Mouse (Mus musculus) liver, postnatal 0 days (tissue): ENCODE measurements around the gene Tmem196. TPM values are rescaled to one million over a fixed set of nuclear protein-coding genes. Genes with fewer than 3 reads are reported as not detected.

Source experiments
- ATAC-seq: fragments of 200-750 bp; cut with Nextera tagmentation; 2 replicates; pipeline ENCODE4 v1.8.0; 2017; ENCODE audit warnings: mild to moderate bottlenecking, moderate library complexity
- DNase-seq: peaks from one replicate; pipeline ENCODE4 v3.0.0-alpha.2; 2016
- H3K27ac ChIP-seq: fragments of 300-500 bp; sonication (generic); 2 replicates; pipeline ENCODE4 v1.5.1; 2014; ENCODE audit warnings: antibody characterized with exemption, moderate library complexity, mild to moderate bottlenecking, low read depth
- H3K27me3 ChIP-seq: fragments of 300-500 bp; sonication (generic); 2 replicates; pipeline ENCODE4 v1.6.1; 2014; ENCODE audit warnings: low read length, control low read depth, mixed read lengths; ENCODE audit not compliant: insufficient read depth
- H3K36me3 ChIP-seq: fragments of 300-500 bp; sonication (generic); replicated peaks from 2 replicates; pipeline ENCODE4 v1.6.1; 2014; ENCODE audit warnings: mild to moderate bottlenecking, control low read depth, low read length, moderate library complexity, mixed read lengths; ENCODE audit not compliant: insufficient read depth
- H3K4me1 ChIP-seq: fragments of 300-500 bp; sonication (generic); 2 replicates; pipeline ENCODE4 v1.6.1; 2014; ENCODE audit warnings: antibody characterized with exemption, mild to moderate bottlenecking, control low read depth; ENCODE audit not compliant: insufficient read depth
- H3K4me2 ChIP-seq: fragments of 300-500 bp; sonication (generic); 2 replicates; pipeline ENCODE4 v1.6.1; 2014; ENCODE audit warnings: low read depth, mild to moderate bottlenecking, low read length, moderate library complexity, mixed read lengths
- H3K4me3 ChIP-seq: fragments of 300-500 bp; sonication (generic); 2 replicates; pipeline ENCODE4 v1.5.1; 2014; ENCODE audit warnings: low read depth, low read length
- H3K9ac ChIP-seq: fragments of 300-500 bp; sonication (generic); replicated peaks from 2 replicates; pipeline ENCODE4 v1.6.1; 2014; ENCODE audit warnings: mild to moderate bottlenecking, moderate library complexity
- H3K9me3 ChIP-seq: fragments of 300-500 bp; sonication (generic); 2 replicates; pipeline ENCODE4 v1.6.1; 2016; ENCODE audit warnings: mild to moderate bottlenecking, control low read depth, low read length, mixed read lengths
- CTCF ChIP-seq: sonication (generic); IDR thresholded peaks from 2 replicates; pipeline ENCODE4 v1.5.1; 2016; ENCODE audit warnings: antibody characterized with exemption, low read depth
- EP300 ChIP-seq: IDR thresholded peaks from 2 replicates; pipeline ENCODE4 v1.6.1; 2016; ENCODE audit warnings: antibody characterized with exemption, low read depth, mild to moderate bottlenecking
- WGBS: fragments of 180-500 bp; shearing (Covaris S2); extraction: QIAGEN DNeasy Blood & Tissue Kit; methylation state at CpG from one replicate; pipeline ENCODE4 v1.1.7; 2014; ENCODE audit not compliant: insufficient replicate concordance; 5-methylcytosine and 5-hydroxymethylcytosine counted together
- polyA plus RNA-seq: library from polyadenylated mRNA; unstranded; fragments of >200 nt; fragmentation: Nextera tagmentation; extraction: Ambion mirVana; gene quantifications from 2 replicates; pipeline ENCODE4 v1.2.1, GENCODE M21; 2015

Gene Tmem196
- polyA plus RNA-seq: not detected in 2 replicates

- H3K27ac ChIP-seq: no peak within 1 kb of the TSS
- no peaks in the 10 kb centered on the region for H3K4me1 ChIP-seq
- no peak for ATAC-seq
- H3K9ac ChIP-seq: no peak within 1 kb of the TSS
- DNase-seq: no peak
- H3K36me3 ChIP-seq: no peaks in the 10 kb centered on the region
- 0 out of 2 replicates have a peak within 1 kb of the TSS, but pooled peaks have one; percentile 3 for H3K4me2 ChIP-seq
- WGBS: 3% methylated on average over 25 of the region's 25 CpGs
- peak within 1 kb of the TSS; percentile 6; the same call in 1 of the 2 replicates for H3K4me3 ChIP-seq
- H3K9me3 ChIP-seq: no peaks in the 10 kb centered on the region
- H3K27me3 ChIP-seq: peaks cover 13% of the 10 kb centered on the region
- no peak for TF ChIP-seq EP300
- TF ChIP-seq CTCF: no peak
Observed at GRCm38 (mm10) chr12:119945589-119946310, at the start of gene Tmem196. Gene Tmem196, plus strand, starts transcription at chr12:119945822.

- Histone ChIP-seq H3K27me3 (peaks cover 13% of the 10 kb centered on the region), H3K36me3 (no peaks in the 10 kb centered on the region), H3K9ac (no peak overlapping the region), H3K27ac (no peak overlapping the region), H3K9me3 (no peaks in the 10 kb centered on the region), H3K4me3 (peak overlapping the region; percentile 6; the same call in 1 of the 2 replicates), H3K4me1 (no peaks in the 10 kb centered on the region), H3K4me2 (0 out of 2 replicates have a peak overlapping the region, but pooled peaks have one; percentile 3)
- WGBS: 6% methylated on average over 13 of the region's 14 CpGs
- TF ChIP-seq CTCF (no peak), EP300 (no peak)
- ATAC-seq (no peak), DNase-seq (no peak)
Observed at GRCm38 (mm10) chr12:119946311-119946692, 680 bp downstream of the Tmem196 start.

- Histone ChIP-seq H3K27me3 (no peaks in the 10 kb centered on the region), H3K4me3 (no peak overlapping the region), H3K36me3 (no peaks in the 10 kb centered on the region), H3K27ac (no peak overlapping the region), H3K4me1 (no peaks in the 10 kb centered on the region), H3K9ac (no peak overlapping the region), H3K4me2 (no peak overlapping the region), H3K9me3 (no peaks in the 10 kb centered on the region)
- WGBS: 67% methylated on average over 3 of the region's 3 CpGs
- TF ChIP-seq EP300 (no peak), CTCF (no peak)
- no peak for ATAC-seq
- DNase-seq: no peak
Observed at GRCm38 (mm10) chr12:119957041-119957440, 11.4 kb downstream of the Tmem196 start.

GRCm38 (mm10) chr12:119960730-119961129 is 15.1 kb downstream of the Tmem196 start:
- H3K36me3 ChIP-seq: no peaks in the 10 kb centered on the region
- ATAC-seq (no peak), DNase-seq (no peak)

DNA sequence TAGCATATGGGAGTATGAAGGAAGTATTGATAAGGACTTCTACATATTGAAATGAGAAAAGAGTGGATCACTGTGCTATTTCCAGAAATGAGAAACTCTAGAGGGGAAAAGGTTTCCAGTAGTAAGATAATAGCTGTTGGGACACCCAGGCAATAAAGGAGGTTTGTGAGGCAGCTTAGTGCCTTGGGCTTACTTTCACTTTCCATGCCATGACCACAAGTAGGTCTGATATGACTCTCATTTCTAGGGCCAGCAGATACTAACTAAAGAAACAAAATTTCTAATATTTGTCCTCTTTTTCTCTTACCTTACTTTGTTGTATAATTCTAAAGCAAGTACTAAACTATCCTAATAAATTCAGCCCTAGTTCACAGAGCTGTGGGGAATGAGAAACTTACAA is 19.8 kb downstream of the Tmem196 start:
- H3K27me3 ChIP-seq: no peaks in the 10 kb centered on the region
- no peak overlapping the region for H3K4me3 ChIP-seq
- no peaks in the 10 kb centered on the region for H3K36me3 ChIP-seq
- no peak for TF ChIP-seq EP300
- no peak for TF ChIP-seq CTCF
- no peak overlapping the region for H3K4me2 ChIP-seq
- H3K9ac ChIP-seq: no peak overlapping the region
- H3K9me3 ChIP-seq: no peaks in the 10 kb centered on the region
- no peak overlapping the region for H3K27ac ChIP-seq
- DNase-seq: no peak
- no peaks in the 10 kb centered on the region for H3K4me1 ChIP-seq
- no peak for ATAC-seq

More at GRCm38 (mm10) chr12:119960730-119961129, 15.1 kb downstream of the Tmem196 start:
- WGBS: 55% methylated on average over 1 of the region's 1 CpGs
- Histone ChIP-seq H3K27ac (no peak overlapping the region), H3K4me1 (no peaks in the 10 kb centered on the region), H3K4me2 (no peak overlapping the region), H3K9me3 (no peaks in the 10 kb centered on the region), H3K27me3 (no peaks in the 10 kb centered on the region), H3K4me3 (no peak overlapping the region), H3K9ac (no peak overlapping the region)
- TF ChIP-seq CTCF: no peak
- no peak for TF ChIP-seq EP300

DNA sequence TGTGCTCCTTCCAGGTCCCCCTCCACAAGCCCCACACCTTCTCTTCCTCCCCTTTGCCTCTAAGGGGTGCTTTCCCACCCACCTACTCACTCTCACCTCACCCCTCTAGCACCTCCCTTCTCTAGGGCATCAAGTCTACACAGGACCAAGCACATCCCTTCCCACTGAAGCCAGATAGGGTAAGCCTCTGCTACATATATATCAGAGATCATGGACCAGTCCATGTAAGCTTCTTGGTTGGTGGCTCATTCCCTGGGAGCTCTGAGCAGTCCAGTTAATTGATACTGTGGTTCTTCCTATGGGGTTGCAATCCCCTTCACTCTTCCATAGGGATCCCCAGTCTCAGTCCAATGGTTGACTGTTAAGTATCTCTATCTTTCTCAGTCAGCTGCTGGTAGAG is 24.4 kb downstream of the Tmem196 start:
- Histone ChIP-seq H3K4me3 (no peak overlapping the region), H3K27ac (no peak overlapping the region), H3K36me3 (no peaks in the 10 kb centered on the region), H3K9me3 (no peaks in the 10 kb centered on the region), H3K9ac (no peak overlapping the region), H3K4me2 (no peak overlapping the region), H3K4me1 (no peaks in the 10 kb centered on the region), H3K27me3 (no peaks in the 10 kb centered on the region)
- TF ChIP-seq EP300: no peak
- no peak for TF ChIP-seq CTCF
- ATAC-seq (no peak), DNase-seq (no peak)

- H3K4me2 ChIP-seq: no peak overlapping the region
- TF ChIP-seq EP300 (no peak), CTCF (peak; percentile 73)
- WGBS: 0% methylated on average over 2 of the region's 2 CpGs
- no peaks in the 10 kb centered on the region for H3K27me3 ChIP-seq
- ATAC-seq: no peak
- peak; percentile 15 for DNase-seq
- no peaks in the 10 kb centered on the region for H3K9me3 ChIP-seq
- H3K36me3 ChIP-seq: no peaks in the 10 kb centered on the region
- no peak overlapping the region for H3K4me3 ChIP-seq
- no peaks in the 10 kb centered on the region for H3K4me1 ChIP-seq
- H3K9ac ChIP-seq: no peak overlapping the region
- no peak overlapping the region for H3K27ac ChIP-seq
Observed at GRCm38 (mm10) chr12:119981731-119982130, 36.1 kb downstream of the Tmem196 start.
